Mouse (Mus musculus): Measurements from ENCODE around the gene Thra.

Thra gene

GRCm38 (mm10) chr11:98745932-98746853, 5.8 kb downstream of the Thra start:
- no peak for DNase-seq (ENCODE audit: low spot score)

GRCm38 (mm10) chr11:98746855-98747693, 6.6 kb downstream of the Thra start:
- peak; percentile 82 for DNase-seq (ENCODE audit: low spot score)

- no peak for DNase-seq (ENCODE audit: low spot score)
Measured at GRCm38 (mm10) chr11:98747804-98748505, 7.5 kb downstream of the Thra start.

- peak; percentile 80 for DNase-seq (ENCODE audit: low spot score)
Measured at GRCm38 (mm10) chr11:98748506-98749416, 8.3 kb downstream of the Thra start.

GRCm38 (mm10) chr11:98749716-98750115, 9.3 kb downstream of the Thra start:
- no peak for DNase-seq (ENCODE audit: low spot score)

- DNase-seq (ENCODE audit: low spot score) = peak; percentile 77
Measured at GRCm38 (mm10) chr11:98750351-98751201, 10.1 kb downstream of the Thra start.

- DNase-seq (ENCODE audit: low spot score) = no peak
Measured at GRCm38 (mm10) chr11:98751221-98751782, 10.9 kb downstream of the Thra start.

GRCm38 (mm10) chr11:98752562-98753140, 12.2 kb downstream of the Thra start:
- no peak for DNase-seq (ENCODE audit: low spot score)

GRCm38 (mm10) chr11:98753264-98753663, 12.8 kb downstream of the Thra start:
- no peak for DNase-seq (ENCODE audit: low spot score)

GRCm38 (mm10) chr11:98754151-98754620, 13.7 kb downstream of the Thra start:
- DNase-seq (ENCODE audit: low spot score) = no peak

- peak; percentile 71 for DNase-seq (ENCODE audit: low spot score)
Measured at GRCm38 (mm10) chr11:98754621-98755181, 14.3 kb downstream of the Thra start.

- no peak for DNase-seq (ENCODE audit: low spot score)
Measured at GRCm38 (mm10) chr11:98755726-98756380, 15.4 kb downstream of the Thra start.

GRCm38 (mm10) chr11:98756711-98757110, 16.3 kb downstream of the Thra start:
- DNase-seq (ENCODE audit: low spot score) = no peak

- DNase-seq (ENCODE audit: low spot score) = no peak
Measured at GRCm38 (mm10) chr11:98761939-98762338, 21.5 kb downstream of the Thra start.

- peak; percentile 89 for DNase-seq (ENCODE audit: low spot score)
Measured at GRCm38 (mm10) chr11:98762756-98763501, 22.5 kb downstream of the Thra start.

GRCm38 (mm10) chr11:98763502-98763861, 23.0 kb downstream of the Thra start:
- no peak for DNase-seq (ENCODE audit: low spot score)

- DNase-seq (ENCODE audit: low spot score) = no peak
Measured at GRCm38 (mm10) chr11:98764091-98764490, 23.7 kb downstream of the Thra start.

GRCm38 (mm10) chr11:98764746-98765145, 24.3 kb downstream of the Thra start:
- DNase-seq (ENCODE audit: low spot score) = no peak

Data from lung, postnatal 25 days (tissue).